Comparison of ENCODE assay signal across 9 mouse cellular contexts in the genomic region with DNA sequence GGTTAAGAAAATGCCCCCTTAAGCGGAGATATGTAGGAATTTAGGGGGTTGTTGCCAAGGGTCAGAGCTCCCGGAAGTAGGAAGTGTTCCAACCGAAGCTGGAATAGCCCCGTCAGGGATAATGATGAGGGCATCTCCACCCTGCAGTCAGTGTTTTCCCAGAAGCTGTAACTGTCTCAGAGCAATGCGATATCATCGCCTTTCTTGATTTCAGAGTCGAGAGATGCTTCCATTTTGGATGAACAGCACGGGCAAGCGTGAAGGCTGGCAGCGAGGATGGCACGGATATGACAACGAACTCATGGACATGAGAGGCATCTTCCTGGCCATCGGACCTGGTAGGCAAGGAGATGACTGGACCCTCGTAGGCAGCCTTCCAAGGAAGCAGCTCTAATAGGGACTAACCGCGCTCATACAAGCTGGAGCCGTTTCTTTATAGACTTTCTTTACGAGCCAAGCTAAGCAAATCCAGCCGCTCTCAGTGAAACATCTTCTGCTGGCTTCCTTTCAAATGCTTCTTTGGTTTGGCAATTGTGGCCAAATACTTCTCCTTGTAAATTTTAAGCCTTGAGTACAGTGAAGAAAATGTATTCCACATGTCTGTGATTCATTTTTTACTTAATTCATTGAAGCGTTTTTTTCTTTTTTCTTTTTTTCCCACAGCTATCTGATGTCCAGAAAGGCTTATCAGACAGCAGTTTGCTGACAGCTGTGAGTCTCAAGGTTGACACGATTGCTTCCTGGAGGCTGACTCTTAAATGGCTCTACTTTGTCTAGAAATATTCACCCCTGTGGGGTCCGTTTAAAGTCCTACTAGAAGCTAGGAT.
DNase-seq lines count a peak whose midpoint lies in the region; ATAC-seq and TF ChIP-seq lines count a peak whose summit lies in the region.
"Had no signal": no experiment of that assay in that cellular context is flagged by ENCODE, and none has a peak within 500 bp of the region (broad histone marks: within the 10 kb centered on the region; RNA-seq: fewer than 3 reads in every experiment).

No protein-coding gene starts in this region.

- H3K4me1 ChIP-seq in kidney, embryonic 14.5 days (ENCODE audit: control insufficient read depth, insufficient read depth, low read length): peaks cover 5% of the 10 kb centered on the region; the same call in 1 of the 2 replicates
- peaks cover 12% of the 10 kb centered on the region for H3K4me1 ChIP-seq in embryonic facial prominence, embryonic 15.5 days
- H3K4me1 ChIP-seq: liver, embryonic 15.5 days had no signal

- H3K27ac ChIP-seq in kidney, embryonic 14.5 days (ENCODE audit: low read depth, low read length): peak overlapping the region; percentile 24; the same call in 1 of the 2 replicates
- peak overlapping the region; percentile 84 for H3K27ac ChIP-seq in embryonic facial prominence, embryonic 15.5 days (replicated peaks)
- H3K27ac ChIP-seq: liver, embryonic 15.5 days had no signal

- WGBS in kidney, embryonic 14.5 days: 72% methylated on average over 22 of the region's 22 CpGs
- 39% methylated on average over 22 of the region's 22 CpGs for WGBS in embryonic facial prominence, embryonic 15.5 days

- no peak for ATAC-seq in kidney, embryonic 14.5 days (ENCODE audit: low FRiP score, low TSS enrichment)
- ATAC-seq in embryonic facial prominence, embryonic 15.5 days (ENCODE audit: insufficient number of reproducible peaks, low FRiP score, low TSS enrichment, low read depth): peak; percentile 34; the same call in 1 of the 2 replicates

- H3K4me3 ChIP-seq in kidney, embryonic 14.5 days (ENCODE audit: low read length): no peak overlapping the region
- H3K4me3 ChIP-seq in embryonic facial prominence, embryonic 15.5 days (replicated peaks): peak overlapping the region; percentile 25
- H3K4me3 ChIP-seq: liver, embryonic 15.5 days had no signal

- intact Hi-C loops in left cerebral cortex, postnatal 4 days (cut with DNase I): no loop called here

- no peaks in the 10 kb centered on the region for H3K9me3 ChIP-seq in kidney, embryonic 14.5 days (ENCODE audit: control insufficient read depth, low read length)
- no peaks in the 10 kb centered on the region for H3K9me3 ChIP-seq in embryonic facial prominence, embryonic 15.5 days (replicated peaks)
- H3K9me3 ChIP-seq: liver, embryonic 15.5 days had no signal

- TF ChIP-seq POLR2A in brain, embryonic 14.5 days (IDR thresholded peaks at IDR 0.05; ENCODE audit: borderline replicate concordance, extremely low read depth, insufficient read depth, insufficient read length, poor library complexity, severe bottlenecking): no peak

- DNase-seq in kidney, adult 11 months: no peak
- peak; percentile 39 for DNase-seq in brain, embryonic 14.5 days (ENCODE audit: low read depth)
- peak; percentile 2 for DNase-seq in left cerebral cortex, postnatal 4 days
- DNase-seq in cerebellum, adult 11 months: no peak
- no peak for DNase-seq in MN1 (ENCODE audit: low spot score)
- no peak for DNase-seq in testis, postnatal 10 days (ENCODE audit: low spot score)

- no peaks in the 10 kb centered on the region for H3K27me3 ChIP-seq in kidney, embryonic 14.5 days (ENCODE audit: control insufficient read depth, insufficient read depth, low read length)
- no peaks in the 10 kb centered on the region for H3K27me3 ChIP-seq in embryonic facial prominence, embryonic 15.5 days
- H3K27me3 ChIP-seq: liver, embryonic 15.5 days had no signal

- H3K9ac ChIP-seq in kidney, embryonic 14.5 days (ENCODE audit: low read depth, low read length): no peak overlapping the region
- H3K9ac ChIP-seq in embryonic facial prominence, embryonic 15.5 days: no peak overlapping the region
- H3K9ac ChIP-seq: liver, embryonic 15.5 days had no signal

- TF ChIP-seq CTCF in brain, embryonic 14.5 days (IDR thresholded peaks at IDR 0.05; ENCODE audit: borderline replicate concordance, extremely low read depth, insufficient read depth, insufficient read length): no peak

- no peaks in the 10 kb centered on the region for H3K36me3 ChIP-seq in kidney, embryonic 14.5 days (ENCODE audit: control insufficient read depth, insufficient read depth, low read length)
- H3K36me3 ChIP-seq in embryonic facial prominence, embryonic 15.5 days: no peaks in the 10 kb centered on the region
- H3K36me3 ChIP-seq: liver, embryonic 15.5 days had no signal

- no peak overlapping the region for H3K4me2 ChIP-seq in kidney, embryonic 14.5 days (replicated peaks; ENCODE audit: low read depth, low read length)
- H3K4me2 ChIP-seq in embryonic facial prominence, embryonic 15.5 days (replicated peaks): peak overlapping the region; percentile 47
- H3K4me2 ChIP-seq: liver, embryonic 15.5 days had no signal

Comparison
In these comparisons a context has a peak if more than half of its experiments do, and no peak if none do; other contexts are left out.
1. DNase-seq: peak in brain, embryonic 14.5 days (single experiment) and left cerebral cortex, postnatal 4 days (single experiment); none in kidney, adult 11 months (single experiment), cerebellum, adult 11 months (single experiment), MN1 (single experiment) and testis, postnatal 10 days (single experiment).